Mouse (Mus musculus) liver, adult 2 months (tissue): ENCODE data around the gene Avpr2. TPM values are rescaled to one million over a fixed set of nuclear protein-coding genes. Genes with fewer than 3 reads are reported as not detected.

ENCODE experiments used
- DNase-seq: peaks from one replicate; pipeline ENCODE4 v3.0.0-alpha.2; 2011; ENCODE audit warnings: low read depth, low spot score; ENCODE audit errors: extremely low read depth
- H3K27ac ChIP-seq: fragments of 200-500 bp; replicated peaks from 2 replicates; pipeline ENCODE4 v1.5.1; 2012; ENCODE audit warnings: low read depth, mild to moderate bottlenecking, control low read depth, inconsistent platforms, low read length; ENCODE audit not compliant: insufficient read depth
- H3K27me3 ChIP-seq: fragments of 200-500 bp; 2 replicates; pipeline ENCODE4 v1.6.1; 2012; ENCODE audit warnings: mild to moderate bottlenecking, moderate library complexity, low read length, inconsistent platforms; ENCODE audit not compliant: control insufficient read depth, insufficient read depth
- H3K36me3 ChIP-seq: fragments of 200-500 bp; 2 replicates; pipeline ENCODE4 v1.6.1; 2012; ENCODE audit warnings: low read length, inconsistent platforms; ENCODE audit not compliant: control insufficient read depth, insufficient read depth
- H3K4me1 ChIP-seq: fragments of 200-500 bp; 2 replicates; pipeline ENCODE4 v1.6.1; 2011; ENCODE audit warnings: low read length; ENCODE audit not compliant: control insufficient read depth, insufficient read depth
- H3K4me3 ChIP-seq: fragments of 200-500 bp; 2 replicates; pipeline ENCODE4 v1.5.1; 2011; ENCODE audit warnings: low read depth, mild to moderate bottlenecking, control low read depth, low read length, moderate library complexity; ENCODE audit not compliant: insufficient read depth
- H3K79me2 ChIP-seq: fragments of 200-500 bp; 2 replicates; pipeline ENCODE4 v1.6.1; 2012; ENCODE audit warnings: inconsistent platforms, mild to moderate bottlenecking, low read length, moderate library complexity; ENCODE audit not compliant: control insufficient read depth, insufficient read depth
- H3K9ac ChIP-seq: fragments of 200-500 bp; 2 replicates; pipeline ENCODE4 v1.6.1; 2012; ENCODE audit warnings: low read depth, mild to moderate bottlenecking, control low read depth, inconsistent platforms, low read length
- CTCF ChIP-seq: fragments of 200-500 bp; IDR thresholded peaks from 2 replicates; pipeline ENCODE4 v1.5.1; 2011; ENCODE audit warnings: low read depth, low read length, control low read depth
- POLR2A ChIP-seq: fragments of 200-500 bp; IDR thresholded peaks from 2 replicates; pipeline ENCODE4 v1.6.1; 2011; ENCODE audit warnings: low read length, control low read depth; ENCODE audit not compliant: insufficient read depth; ENCODE audit errors: extremely low read depth
- WGBS: fragments of 180-500 bp; shearing (Covaris S2); methylation state at CpG from one replicate; pipeline ENCODE4 v1.1.7; 2018; 5-methylcytosine and 5-hydroxymethylcytosine counted together
- polyA plus RNA-seq: library from polyadenylated mRNA; depleted of rRNA; stranded (reverse); fragments of >200 nt; gene quantifications from 2 replicates; pipeline ENCODE4 v1.2.3, GENCODE M21; 2012; rRNA removed
- total RNA-seq: library from RNA; depleted of rRNA; stranded (reverse); fragments of >200 nt; gene quantifications from 2 replicates; pipeline ENCODE4 v1.2.3, GENCODE M21; 2014; rRNA removed

The Avpr2 gene
- total RNA-seq (not detected in 2 replicates), polyA plus RNA-seq (not detected in 2 replicates)

DNA sequence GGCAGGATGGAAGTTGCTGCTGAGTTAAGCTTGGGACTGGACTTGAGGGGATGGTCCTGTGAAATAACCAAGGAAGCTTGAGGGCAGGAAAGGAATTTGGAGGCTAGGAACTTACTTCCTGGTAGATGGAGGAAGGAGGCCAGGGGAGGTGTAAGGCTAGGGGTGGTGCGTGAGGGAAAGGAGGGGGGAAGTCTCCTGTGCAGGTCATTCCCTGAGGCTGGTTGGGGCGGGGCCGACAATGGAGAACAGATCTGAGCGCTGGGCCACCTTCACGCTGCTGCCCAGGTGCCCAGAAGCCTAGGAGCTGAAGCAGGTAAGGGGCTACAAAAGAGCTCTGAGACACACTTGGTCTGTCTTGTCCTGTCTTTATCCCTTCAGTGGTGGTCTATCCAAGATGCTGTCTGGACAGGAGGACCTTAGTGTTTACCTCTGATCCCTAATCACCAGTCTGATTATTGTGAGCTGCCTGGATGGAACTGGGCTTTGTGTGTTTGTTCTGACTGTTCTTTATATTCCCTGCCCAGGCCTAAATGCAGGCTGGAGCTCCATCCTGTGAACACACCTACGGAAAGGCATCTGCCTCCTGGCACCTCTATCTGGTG lies at the start of gene Avpr2:
Avpr2 (plus strand) TSS at position 552 of the 602 bp plus-strand sequence.
- Histone ChIP-seq H3K4me3 (no peak within 1 kb of the TSS), H3K4me1 (no peaks in the 10 kb centered on the region)

DNA sequence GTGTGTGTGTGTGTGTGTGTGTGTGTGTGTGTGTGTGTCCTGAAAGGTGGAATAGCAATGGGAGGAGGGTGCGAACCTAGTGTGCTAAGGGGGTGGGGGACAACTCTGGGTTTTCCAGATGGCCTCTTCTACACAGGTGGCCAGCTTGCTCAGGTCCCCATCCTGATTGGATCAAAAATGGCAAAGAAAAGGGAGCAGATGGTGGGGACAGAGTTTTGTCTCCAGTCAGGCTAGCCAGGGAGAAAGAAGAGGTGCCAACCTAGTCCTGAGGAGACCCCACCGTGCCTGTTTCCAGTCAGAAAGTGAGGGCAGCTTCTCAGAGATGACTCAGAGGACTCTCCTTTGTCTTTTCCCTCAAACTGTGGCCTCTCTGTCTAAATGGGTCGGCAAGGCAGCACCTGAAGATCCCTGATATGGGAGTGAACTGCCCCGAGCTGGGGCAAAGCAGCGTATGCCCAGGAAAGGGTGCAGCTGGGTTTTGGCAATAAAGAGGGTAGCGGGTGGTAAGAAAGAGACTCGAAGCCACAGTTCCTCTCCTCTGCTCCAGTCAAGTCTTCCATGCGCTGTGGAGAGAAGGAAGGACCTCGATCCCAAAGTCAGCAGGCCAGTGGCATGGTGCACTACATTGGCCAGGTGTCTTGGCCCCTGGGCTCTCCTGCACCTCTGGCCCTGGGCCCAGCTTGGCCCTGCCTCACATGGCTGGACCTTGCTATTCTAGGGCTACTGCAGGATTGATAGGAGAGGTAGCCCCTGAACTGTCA lies 37.4 kb upstream of the Avpr2 start:
- Histone ChIP-seq H3K27me3 (no peaks in the 10 kb centered on the region), H3K4me1 (no peaks in the 10 kb centered on the region), H3K36me3 (no peaks in the 10 kb centered on the region), H3K79me2 (no peaks in the 10 kb centered on the region), H3K9ac (no peak overlapping the region), H3K4me3 (no peak overlapping the region), H3K27ac (no peak overlapping the region)
- DNase-seq: no peak
- TF ChIP-seq POLR2A (no peak), CTCF (no peak)
- WGBS: 84% methylated on average over 9 of the region's 9 CpGs

More for the DNA sequence above, at the start of gene Avpr2:
- Histone ChIP-seq H3K27ac (no peak within 1 kb of the TSS), H3K79me2 (no peaks in the 10 kb centered on the region), H3K9ac (no peak within 1 kb of the TSS), H3K36me3 (no peaks in the 10 kb centered on the region), H3K27me3 (no peaks in the 10 kb centered on the region)
- TF ChIP-seq POLR2A: no peak
- TF ChIP-seq CTCF: no peak
- WGBS: 75% methylated on average over 6 of the region's 6 CpGs
- no peak for DNase-seq

DNA sequence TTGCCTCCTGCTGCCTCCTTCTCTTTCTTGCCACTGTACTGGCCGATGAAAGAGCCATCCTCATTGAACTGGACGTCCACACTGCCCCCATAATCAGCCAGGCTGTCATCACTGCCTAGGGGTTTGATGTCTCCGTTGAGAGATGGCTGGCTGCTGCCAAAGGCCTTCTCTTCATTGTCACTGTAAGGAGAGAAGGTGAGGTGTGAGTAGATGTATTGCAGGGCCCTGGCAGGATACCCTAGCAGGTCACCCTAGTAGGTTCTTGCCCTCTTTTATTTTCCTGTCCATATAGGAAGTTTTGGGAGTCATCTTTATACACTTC lies 36.9 kb upstream of the Avpr2 start:
- 68% methylated on average over 3 of the region's 3 CpGs for WGBS
- no peaks in the 10 kb centered on the region for H3K36me3 ChIP-seq
- no peaks in the 10 kb centered on the region for H3K79me2 ChIP-seq
- H3K27ac ChIP-seq: no peak overlapping the region
- no peaks in the 10 kb centered on the region for H3K27me3 ChIP-seq
- DNase-seq: no peak
- no peaks in the 10 kb centered on the region for H3K4me1 ChIP-seq
- H3K9ac ChIP-seq: no peak overlapping the region
- TF ChIP-seq POLR2A (no peak), CTCF (no peak)
- H3K4me3 ChIP-seq: no peak overlapping the region

DNA sequence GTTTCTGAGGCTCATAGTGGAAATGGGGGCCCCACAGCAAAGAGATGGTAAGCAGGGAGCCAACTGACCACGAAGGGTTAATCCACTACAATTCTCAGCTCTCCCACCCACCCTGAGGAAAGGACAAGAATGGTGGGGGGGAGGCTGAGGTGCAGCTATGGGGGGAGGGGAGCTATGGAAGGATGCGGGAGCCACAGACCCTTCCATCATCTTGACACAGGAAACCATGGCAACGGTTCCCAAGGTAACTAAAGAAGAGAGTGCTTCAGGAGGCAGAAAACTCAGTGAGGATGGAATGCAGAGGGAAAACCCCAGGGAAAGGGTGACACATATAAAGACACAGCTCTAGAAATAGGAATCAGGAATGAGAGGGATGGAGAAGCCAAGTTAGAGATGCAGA lies 27.2 kb upstream of the Avpr2 start:
- TF ChIP-seq CTCF: no peak
- no peak for TF ChIP-seq POLR2A
- WGBS: 49% methylated on average over 3 of the region's 3 CpGs
- H3K9ac ChIP-seq: no peak overlapping the region

DNA sequence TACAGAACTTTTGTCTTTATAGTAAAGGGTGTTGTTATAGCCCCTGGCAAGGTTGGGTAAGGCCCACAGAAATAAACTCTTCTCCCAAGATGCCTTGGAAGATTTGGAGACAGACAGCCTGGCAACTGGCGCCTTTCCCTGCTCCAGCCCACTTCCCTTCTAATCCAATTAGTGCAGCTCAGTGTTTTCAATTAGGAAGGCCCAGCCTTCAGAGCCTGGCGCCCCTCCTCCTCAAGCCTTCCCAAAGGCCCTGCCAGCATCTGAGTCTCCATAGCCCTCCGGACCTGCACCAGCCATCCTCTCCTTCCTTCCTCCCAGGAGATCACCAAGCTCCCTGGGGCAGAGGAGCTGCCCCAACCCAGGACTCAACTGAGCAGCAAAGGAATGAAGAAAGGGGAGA lies 24.6 kb upstream of the Avpr2 start:
- TF ChIP-seq CTCF (no peak), POLR2A (no peak)
- no peaks in the 10 kb centered on the region for H3K4me1 ChIP-seq
- H3K79me2 ChIP-seq: no peaks in the 10 kb centered on the region
- H3K27me3 ChIP-seq: no peaks in the 10 kb centered on the region
- WGBS: 34% methylated on average over 3 of the region's 3 CpGs
- no peak overlapping the region for H3K4me3 ChIP-seq
- DNase-seq: no peak
- H3K9ac ChIP-seq: no peak overlapping the region
- no peaks in the 10 kb centered on the region for H3K36me3 ChIP-seq
- no peak overlapping the region for H3K27ac ChIP-seq

More for the DNA sequence above, 27.2 kb upstream of the Avpr2 start:
- Histone ChIP-seq H3K4me3 (no peak overlapping the region), H3K27me3 (no peaks in the 10 kb centered on the region), H3K27ac (no peak overlapping the region), H3K79me2 (no peaks in the 10 kb centered on the region), H3K4me1 (no peaks in the 10 kb centered on the region; the same call in none of the 2 replicates), H3K36me3 (no peaks in the 10 kb centered on the region)
- DNase-seq: no peak

DNA sequence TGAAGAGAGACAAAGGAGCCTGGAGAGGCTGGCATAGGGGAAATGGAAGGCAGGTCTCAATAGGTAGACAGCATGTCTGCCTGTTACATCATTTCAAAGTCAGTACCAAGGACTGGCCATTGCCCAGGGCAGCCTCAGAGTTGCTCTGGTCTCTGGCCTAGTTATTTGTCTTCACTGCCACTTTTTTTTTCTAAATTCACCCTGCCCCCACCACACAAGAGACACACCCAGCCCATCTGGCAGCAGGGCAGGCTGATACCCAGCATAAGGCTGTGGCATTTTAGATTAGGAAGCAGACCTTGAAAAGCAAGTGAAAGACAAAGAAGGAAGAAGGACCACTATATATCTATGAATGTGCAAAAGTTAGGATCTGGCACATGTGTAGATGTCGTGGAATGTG lies 24.1 kb upstream of the Avpr2 start:
- Histone ChIP-seq H3K36me3 (no peaks in the 10 kb centered on the region), H3K27ac (no peak overlapping the region), H3K27me3 (no peaks in the 10 kb centered on the region), H3K4me3 (no peak overlapping the region), H3K9ac (no peak overlapping the region), H3K79me2 (no peaks in the 10 kb centered on the region), H3K4me1 (no peaks in the 10 kb centered on the region)
- WGBS: 80% methylated on average over 1 of the region's 1 CpGs
- DNase-seq: no peak
- no peak for TF ChIP-seq POLR2A
- TF ChIP-seq CTCF: no peak
